Mouse (Mus musculus): ENCODE data around the gene Enho. TPM values are rescaled to one million over a fixed set of nuclear protein-coding genes. Genes with fewer than 3 reads are reported as not detected.
A peak's percentile ranks its signal among the peaks of the same experiment; 100 is the strongest.

Enho gene
- polyA plus RNA-seq, 1 experiment from 2014 or later: 6.3 TPM

GRCm38 (mm10) chr4:41653730-41654129 is 13.6 kb upstream of the Enho start:
- no peak overlapping the region for H3K27ac ChIP-seq (replicated peaks in 1 of 2; ENCODE audit: control insufficient read depth in 1 of 2, insufficient read depth in 1 of 2, low read depth in 2 of 2, low read length in 2 of 2)
- H3K36me3 ChIP-seq (ENCODE audit: control insufficient read depth, insufficient read depth, low read length): no peaks in the 10 kb centered on the region
- H3K4me1 ChIP-seq (ENCODE audit: control insufficient read depth in 2 of 2, insufficient read depth in 2 of 2, low read length in 2 of 2): peaks cover 3 to 7% of the 10 kb centered on the region in 2 experiments; a peak in 3 of 4 replicates
- no peak for ATAC-seq (ENCODE audit: insufficient number of reproducible peaks, insufficient read depth, low FRiP score, low read depth)
- no peak overlapping the region for H3K4me2 ChIP-seq (ENCODE audit: low read length)
- H3K27me3 ChIP-seq (ENCODE audit: control insufficient read depth, insufficient read depth, low read length): peaks cover 9% of the 10 kb centered on the region; the same call in 1 of the 2 replicates
- H3K9ac ChIP-seq (ENCODE audit: low read length): no peak overlapping the region
- no peak overlapping the region for H3K4me3 ChIP-seq (ENCODE audit: control insufficient read depth in 1 of 2, insufficient read depth in 1 of 2, low read depth in 1 of 2, low read length in 2 of 2)
- no peaks in the 10 kb centered on the region for H3K9me3 ChIP-seq (ENCODE audit: control insufficient read depth, low read length)
- WGBS: 55% methylated on average over 6 of the region's 6 CpGs

GRCm38 (mm10) chr4:41653296-41653695 is 13.2 kb upstream of the Enho start:
- H3K27me3 ChIP-seq (ENCODE audit: control insufficient read depth, insufficient read depth, low read length): peaks cover 8% of the 10 kb centered on the region; the same call in 1 of the 2 replicates
- H3K4me2 ChIP-seq (ENCODE audit: low read length): no peak overlapping the region
- no peak overlapping the region for H3K4me3 ChIP-seq (ENCODE audit: control insufficient read depth in 1 of 2, insufficient read depth in 1 of 2, low read depth in 1 of 2, low read length in 2 of 2)
- no peaks in the 10 kb centered on the region for H3K36me3 ChIP-seq (ENCODE audit: control insufficient read depth, insufficient read depth, low read length)
- peaks cover 1 to 2% of the 10 kb centered on the region in 2 experiments; a peak in 2 of 4 replicates for H3K4me1 ChIP-seq (ENCODE audit: control insufficient read depth in 2 of 2, insufficient read depth in 2 of 2, low read length in 2 of 2)
- ATAC-seq (ENCODE audit: insufficient number of reproducible peaks, insufficient read depth, low FRiP score, low read depth): no peak
- H3K9me3 ChIP-seq (ENCODE audit: control insufficient read depth, low read length): no peaks in the 10 kb centered on the region
- 52% methylated on average over 6 of the region's 6 CpGs for WGBS
- H3K27ac ChIP-seq (replicated peaks in 1 of 2; ENCODE audit: control insufficient read depth in 1 of 2, insufficient read depth in 1 of 2, low read depth in 2 of 2, low read length in 2 of 2): no peak overlapping the region
- H3K9ac ChIP-seq (ENCODE audit: low read length): no peak overlapping the region

GRCm38 (mm10) chr4:41648627-41649026 is 8.5 kb upstream of the Enho start:
- Histone ChIP-seq H3K9me3 (ENCODE audit: control insufficient read depth, low read length) (no peaks in the 10 kb centered on the region), H3K27me3 (ENCODE audit: control insufficient read depth, insufficient read depth, low read length) (no peaks in the 10 kb centered on the region), H3K4me2 (ENCODE audit: low read length) (no peak overlapping the region), H3K4me1 (ENCODE audit: control insufficient read depth in 2 of 2, insufficient read depth in 2 of 2, low read length in 2 of 2) (no peaks in the 10 kb centered on the region), H3K9ac (ENCODE audit: low read length) (no peak overlapping the region), H3K27ac (replicated peaks in 1 of 2; ENCODE audit: control insufficient read depth in 1 of 2, insufficient read depth in 1 of 2, low read depth in 2 of 2, low read length in 2 of 2) (no peak overlapping the region), H3K36me3 (ENCODE audit: control insufficient read depth, insufficient read depth, low read length) (no peaks in the 10 kb centered on the region), H3K4me3 (ENCODE audit: control insufficient read depth in 1 of 2, insufficient read depth in 1 of 2, low read depth in 1 of 2, low read length in 2 of 2) (no peak overlapping the region)
- WGBS: 60% methylated on average over 7 of the region's 7 CpGs
- no peak for ATAC-seq (ENCODE audit: insufficient number of reproducible peaks, insufficient read depth, low FRiP score, low read depth)

GRCm38 (mm10) chr4:41648157-41648556 is 8.0 kb upstream of the Enho start:
- no peak overlapping the region for H3K4me2 ChIP-seq (ENCODE audit: low read length)
- H3K27ac ChIP-seq (replicated peaks in 1 of 2; ENCODE audit: control insufficient read depth in 1 of 2, insufficient read depth in 1 of 2, low read depth in 2 of 2, low read length in 2 of 2): no peak overlapping the region
- 49% methylated on average over 4 of the region's 4 CpGs for WGBS
- H3K9me3 ChIP-seq (ENCODE audit: control insufficient read depth, low read length): no peaks in the 10 kb centered on the region
- H3K4me3 ChIP-seq (ENCODE audit: control insufficient read depth in 1 of 2, insufficient read depth in 1 of 2, low read depth in 1 of 2, low read length in 2 of 2): no peak overlapping the region
- no peak; the same call in 1 of the 2 replicates for ATAC-seq (ENCODE audit: insufficient number of reproducible peaks, insufficient read depth, low FRiP score, low read depth)
- H3K36me3 ChIP-seq (ENCODE audit: control insufficient read depth, insufficient read depth, low read length): no peaks in the 10 kb centered on the region
- H3K9ac ChIP-seq (ENCODE audit: low read length): no peak overlapping the region
- no peaks in the 10 kb centered on the region for H3K4me1 ChIP-seq (ENCODE audit: control insufficient read depth in 2 of 2, insufficient read depth in 2 of 2, low read length in 2 of 2)
- H3K27me3 ChIP-seq (ENCODE audit: control insufficient read depth, insufficient read depth, low read length): no peaks in the 10 kb centered on the region

- Histone ChIP-seq H3K4me3 (ENCODE audit: control insufficient read depth in 1 of 2, insufficient read depth in 1 of 2, low read depth in 1 of 2, low read length in 2 of 2) (no peak overlapping the region), H3K4me2 (ENCODE audit: low read length) (no peak overlapping the region), H3K4me1 (ENCODE audit: control insufficient read depth in 2 of 2, insufficient read depth in 2 of 2, low read length in 2 of 2) (peaks cover under 1 to 3% of the 10 kb centered on the region in 2 experiments; a peak in 3 of 4 replicates), H3K36me3 (ENCODE audit: control insufficient read depth, insufficient read depth, low read length) (no peaks in the 10 kb centered on the region), H3K27ac (replicated peaks in 1 of 2; ENCODE audit: control insufficient read depth in 1 of 2, insufficient read depth in 1 of 2, low read depth in 2 of 2, low read length in 2 of 2) (no peak overlapping the region), H3K9me3 (ENCODE audit: control insufficient read depth, low read length) (no peaks in the 10 kb centered on the region), H3K9ac (ENCODE audit: low read length) (no peak overlapping the region), H3K27me3 (ENCODE audit: control insufficient read depth, insufficient read depth, low read length) (no peaks in the 10 kb centered on the region)
- WGBS: 19% methylated on average over 5 of the region's 5 CpGs
- ATAC-seq (ENCODE audit: insufficient number of reproducible peaks, insufficient read depth, low FRiP score, low read depth): no peak
Measured at GRCm38 (mm10) chr4:41645488-41645887, 5.4 kb upstream of the Enho start.

- 87% methylated on average over 6 of the region's 6 CpGs for WGBS
- Histone ChIP-seq H3K27me3 (ENCODE audit: control insufficient read depth, insufficient read depth, low read length) (peaks cover 14% of the 10 kb centered on the region), H3K9ac (ENCODE audit: low read length) (no peak overlapping the region), H3K36me3 (ENCODE audit: control insufficient read depth, insufficient read depth, low read length) (no peaks in the 10 kb centered on the region), H3K9me3 (ENCODE audit: control insufficient read depth, low read length) (no peaks in the 10 kb centered on the region), H3K27ac (replicated peaks in 1 of 2; ENCODE audit: control insufficient read depth in 1 of 2, insufficient read depth in 1 of 2, low read depth in 2 of 2, low read length in 2 of 2) (no peak overlapping the region), H3K4me3 (ENCODE audit: control insufficient read depth in 1 of 2, insufficient read depth in 1 of 2, low read depth in 1 of 2, low read length in 2 of 2) (no peak overlapping the region), H3K4me1 (ENCODE audit: control insufficient read depth in 2 of 2, insufficient read depth in 2 of 2, low read length in 2 of 2) (peaks cover 3 to 11% of the 10 kb centered on the region in 2 experiments), H3K4me2 (ENCODE audit: low read length) (no peak overlapping the region)
- no peak for ATAC-seq (ENCODE audit: insufficient number of reproducible peaks, insufficient read depth, low FRiP score, low read depth)
Measured at GRCm38 (mm10) chr4:41641199-41641822, 1.2 kb upstream of the Enho start.

GRCm38 (mm10) chr4:41639214-41639841 is 796 bp downstream of the Enho start:
- Histone ChIP-seq H3K4me3 (ENCODE audit: control insufficient read depth in 1 of 2, insufficient read depth in 1 of 2, low read depth in 1 of 2, low read length in 2 of 2) (peak overlapping the region; percentile 53 to 58), H3K4me1 (ENCODE audit: control insufficient read depth in 2 of 2, insufficient read depth in 2 of 2, low read length in 2 of 2) (peaks cover 10 to 17% of the 10 kb centered on the region in 2 experiments), H3K27me3 (ENCODE audit: control insufficient read depth, insufficient read depth, low read length) (peaks cover 14% of the 10 kb centered on the region), H3K27ac (replicated peaks in 1 of 2; ENCODE audit: control insufficient read depth in 1 of 2, insufficient read depth in 1 of 2, low read depth in 2 of 2, low read length in 2 of 2) (no peak overlapping the region), H3K9ac (ENCODE audit: low read length) (peak overlapping the region; percentile 79), H3K4me2 (ENCODE audit: low read length) (peak overlapping the region; percentile 91), H3K36me3 (ENCODE audit: control insufficient read depth, insufficient read depth, low read length) (no peaks in the 10 kb centered on the region), H3K9me3 (ENCODE audit: control insufficient read depth, low read length) (no peaks in the 10 kb centered on the region)
- WGBS: 22% methylated on average over 10 of the region's 10 CpGs
- ATAC-seq (ENCODE audit: insufficient number of reproducible peaks, insufficient read depth, low FRiP score, low read depth): no peak
